Mouse (Mus musculus) adrenal gland, postnatal 10 days (tissue): ENCODE results near the gene Abhd17a. TPM values are rescaled to one million over a fixed set of nuclear protein-coding genes. Genes with fewer than 3 reads are reported as not detected.
A peak's percentile ranks its signal among the peaks of the same experiment; 100 is the strongest.
"Not testable (repeated sequence)": the region's sequence is repeated elsewhere in the genome, so short reads cannot be mapped to it uniquely, and the experiment has no call there.

ENCODE experiments used
- DNase-seq: peaks from one replicate; pipeline ENCODE4 v3.0.0; 2021; ENCODE audit warnings: mixed read lengths
- total RNA-seq, 2 experiments: library from RNA; stranded (reverse); gene quantifications; 2 replicates each; pipeline ENCODE4 v1.2.3; 2021

Abhd17a gene
- total RNA-seq, 2 experiments from 2014 or later: 108 to 113 TPM

GRCm38 (mm10) chr10:80609269-80609924 lies 19.3 kb upstream of the Abhd17a start:
- DNase-seq: no peak

GRCm38 (mm10) chr10:80608435-80608834 lies 18.3 kb upstream of the Abhd17a start:
- no peak for DNase-seq

DNA sequence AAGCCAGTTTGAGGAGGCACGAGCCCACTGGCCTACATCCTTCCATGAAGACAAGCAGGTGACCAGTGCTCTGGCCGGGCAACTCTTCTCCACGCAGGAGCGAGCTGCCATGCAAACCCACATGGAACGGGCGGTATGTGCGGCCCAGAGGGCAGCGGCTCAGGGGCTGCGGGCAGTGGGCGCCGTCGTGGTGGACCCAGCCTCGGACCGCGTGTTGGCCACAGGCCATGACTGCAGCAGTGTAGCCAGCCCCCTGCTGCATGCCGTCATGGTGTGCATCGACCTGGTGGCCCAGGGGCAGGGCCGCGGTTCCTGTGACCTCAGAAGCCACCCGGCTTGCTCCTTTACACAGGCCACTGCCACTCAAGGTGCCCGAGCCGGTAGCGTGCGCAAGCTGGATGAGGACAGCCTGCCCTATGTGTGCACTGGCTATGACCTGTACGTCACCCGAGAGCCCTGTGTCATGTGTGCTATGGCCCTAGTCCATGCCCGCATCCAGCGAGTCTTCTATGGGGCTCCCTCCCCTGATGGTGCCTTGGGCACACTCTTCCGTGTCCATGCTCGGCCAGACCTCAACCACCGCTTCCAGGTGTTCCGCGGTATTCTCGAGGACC lies 16.7 kb upstream of the Abhd17a start:
- DNase-seq: no peak

DNA sequence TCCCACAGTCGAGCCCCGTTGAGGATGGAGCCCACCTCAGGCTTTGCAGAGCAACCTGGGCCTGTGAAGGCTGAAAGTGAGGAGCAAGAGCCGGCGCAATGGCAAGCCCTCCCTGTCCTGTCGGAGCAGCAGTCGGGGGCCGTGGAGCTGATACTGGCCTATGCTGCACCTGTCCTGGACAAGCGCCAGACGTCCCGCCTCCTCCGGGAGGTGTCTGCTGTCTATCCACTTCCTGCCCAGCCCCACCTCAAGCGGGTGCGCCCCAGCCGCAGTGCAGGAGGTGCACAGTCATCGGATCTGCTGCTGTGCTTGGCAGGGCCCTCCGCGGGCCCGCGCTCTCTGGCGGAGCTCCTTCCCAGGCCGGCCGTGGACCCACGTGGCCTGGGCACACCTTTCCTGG lies 16.2 kb upstream of the Abhd17a start:
- DNase-seq: no peak

DNA sequence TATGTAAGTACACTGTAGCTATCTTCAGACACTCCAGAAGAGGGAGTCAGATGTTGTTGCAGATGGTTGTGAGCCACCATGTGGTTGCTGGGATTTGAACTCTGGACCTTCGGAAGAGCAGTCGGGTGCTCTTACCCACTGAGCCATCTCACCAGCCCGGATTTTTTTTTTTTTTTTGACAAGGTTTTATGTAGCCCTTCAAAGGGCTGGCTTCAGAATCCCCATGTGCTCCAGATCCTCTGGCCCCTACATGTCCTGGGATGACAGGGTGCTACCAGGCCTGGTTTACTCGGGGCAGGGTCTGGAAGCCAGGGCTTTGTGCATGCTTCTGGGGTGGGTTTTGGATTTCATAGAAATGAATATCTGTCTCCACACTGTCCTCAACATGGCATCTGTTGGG lies 15.6 kb upstream of the Abhd17a start, which contains the start of gene Gm49322:
TSS of gene Gm49322 (plus strand) at position 301 of the 400 bp plus-strand sequence.
- not testable (repeated sequence) for DNase-seq

DNA sequence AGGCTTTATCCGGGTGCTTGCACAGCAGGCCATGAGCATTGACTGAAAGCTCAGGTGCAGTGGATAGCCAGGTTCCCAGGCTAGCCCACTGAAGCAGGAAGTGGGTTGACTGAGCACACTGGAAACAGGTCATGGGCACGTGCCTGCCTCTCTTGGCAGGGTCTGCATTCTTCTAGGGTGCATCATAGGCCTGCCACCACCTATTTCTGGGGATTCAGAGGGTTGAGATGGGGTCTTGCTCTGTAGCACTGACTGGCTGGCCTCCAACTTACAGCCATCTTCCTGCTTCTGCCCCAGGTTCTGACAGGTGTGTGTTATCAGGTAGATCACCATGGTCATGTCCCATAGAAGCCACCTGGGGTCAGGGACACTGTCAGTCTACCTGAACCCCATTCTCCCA lies 14.8 kb upstream of the Abhd17a start:
- DNase-seq: no peak

GRCm38 (mm10) chr10:80604001-80604509 lies 13.9 kb upstream of the Abhd17a start:
- no peak for DNase-seq

- no peak for DNase-seq
These were observed 13.2 kb upstream of the Abhd17a start for GRCm38 (mm10) chr10:80603364-80603763.

DNA sequence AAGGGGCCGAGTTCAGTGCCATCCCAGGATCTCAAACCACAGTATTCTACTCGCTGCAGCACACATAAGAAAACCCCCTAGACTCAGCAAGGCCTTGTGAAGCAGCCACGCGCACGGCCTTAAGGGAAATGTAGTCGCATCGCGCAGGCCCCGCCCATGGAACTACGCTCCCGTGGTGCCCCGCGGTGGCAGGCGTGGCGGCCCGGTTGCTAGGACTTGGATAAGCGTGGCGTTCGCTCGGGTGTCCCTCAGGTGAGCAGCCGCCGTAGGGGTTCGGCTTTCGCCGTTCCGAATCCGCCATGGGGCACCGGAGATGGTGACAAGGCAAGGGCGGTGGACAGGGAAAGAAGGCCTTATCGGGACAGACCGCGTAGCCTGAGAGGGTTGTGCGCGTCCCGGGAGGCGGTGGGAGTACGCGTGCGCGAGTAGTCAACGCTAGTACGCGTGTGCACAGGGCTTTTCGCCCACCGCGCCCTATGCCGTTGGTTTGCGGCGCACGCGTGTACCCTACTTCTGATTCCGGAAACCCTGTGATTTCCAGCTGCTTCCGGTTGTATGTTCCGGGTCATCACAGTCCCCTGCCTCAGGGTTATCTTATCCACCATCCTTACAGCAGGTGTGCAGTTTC lies 12.7 kb upstream of the Abhd17a start, which contains the start of the genes Scamp4 and Adat3:
TSS of gene Scamp4 (plus strand) at position 175 of the 628 bp plus-strand sequence.
TSS of gene Adat3 (plus strand) at position 183 of the 628 bp plus-strand sequence.
- peak; percentile 96 for DNase-seq

DNA sequence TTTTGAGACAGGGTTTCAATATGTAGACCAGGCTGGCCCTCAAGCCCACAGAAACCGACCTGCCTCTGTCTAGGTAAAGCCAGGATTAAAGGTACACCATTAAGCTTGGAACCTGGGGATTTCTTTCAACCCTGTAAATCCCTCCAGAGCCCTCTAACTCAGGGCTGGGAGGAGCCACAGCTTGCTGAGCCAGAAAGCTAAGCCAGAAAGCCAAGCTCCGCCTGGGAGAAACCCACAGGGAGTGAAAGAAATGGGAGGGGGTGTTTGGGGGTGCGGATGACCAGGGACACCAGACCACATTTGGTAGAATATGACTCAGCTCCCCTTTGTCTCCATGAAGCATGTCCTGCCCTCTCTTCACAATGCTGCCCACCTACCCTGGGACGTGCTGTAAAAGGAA lies 6.2 kb upstream of the Abhd17a start:
- peak; percentile 52 for DNase-seq

- no peak for DNase-seq
These were observed 838 bp downstream of the Abhd17a start for GRCm38 (mm10) chr10:80589127-80589878.

- DNase-seq: no peak
These were observed 2.9 kb downstream of the Abhd17a start for GRCm38 (mm10) chr10:80587305-80587657.

DNA sequence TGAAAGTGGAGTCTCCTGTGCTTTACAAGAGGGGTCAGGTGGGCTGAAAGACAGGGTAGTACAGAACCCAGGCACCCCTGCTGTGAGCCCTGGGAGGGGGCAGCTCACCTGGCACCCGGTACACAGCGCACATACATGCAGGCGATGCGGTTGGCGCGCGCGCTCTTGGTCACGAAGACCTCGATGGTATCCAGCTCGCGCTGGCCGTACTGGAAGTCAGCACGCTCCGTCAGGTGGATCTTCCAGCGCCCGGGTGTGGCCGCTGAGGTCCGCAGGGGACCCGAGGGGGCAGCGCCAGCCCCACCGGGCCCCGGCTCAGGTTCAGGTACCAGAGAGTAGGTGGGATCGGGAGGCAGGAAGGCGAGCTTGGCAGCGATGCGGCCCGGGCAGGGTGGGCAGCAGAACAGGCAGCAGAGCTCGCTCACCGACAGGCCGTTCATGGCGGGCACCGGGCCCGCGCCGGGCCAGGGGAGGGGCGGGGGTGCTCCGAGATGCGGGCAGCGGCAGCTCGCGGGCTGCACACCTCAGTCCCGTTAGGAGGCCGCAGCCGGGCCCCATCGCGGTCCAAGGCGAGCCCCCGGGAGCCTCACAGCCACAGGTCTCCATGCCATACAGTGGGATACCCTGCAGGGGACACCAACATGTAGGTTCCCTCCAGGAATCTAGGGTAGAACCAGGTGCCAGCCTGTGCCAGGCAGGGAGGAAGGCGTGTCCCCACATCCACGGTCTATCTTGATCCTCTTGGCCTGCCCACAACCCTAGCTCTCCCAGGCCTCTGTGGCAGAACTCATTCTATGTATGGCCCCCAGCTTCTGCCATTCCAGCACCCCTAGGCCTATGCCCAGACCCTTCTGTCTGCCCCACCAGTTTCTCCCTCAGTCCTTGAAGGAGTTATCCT lies 3.5 kb downstream of the Abhd17a start:
- no peak for DNase-seq

DNA sequence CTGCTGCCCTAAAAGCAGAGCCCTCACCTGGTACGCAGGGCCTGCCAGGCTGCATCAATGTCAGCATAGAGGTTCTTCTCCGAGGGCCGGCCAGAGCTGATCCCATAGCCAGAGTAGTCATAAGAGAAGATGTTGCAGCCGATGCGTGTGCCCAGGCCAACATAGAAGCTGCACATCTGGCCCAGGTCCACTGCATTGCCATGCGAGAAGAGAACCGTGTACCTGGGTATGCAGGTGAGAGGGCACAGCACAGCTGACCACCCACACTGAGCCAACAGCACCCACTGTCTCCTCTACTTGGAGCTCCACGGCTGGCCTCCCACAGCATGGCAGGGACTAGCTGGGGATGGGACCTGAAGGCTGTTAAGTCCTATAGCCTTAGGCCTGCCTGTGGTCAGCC lies 4.6 kb downstream of the Abhd17a start:
- DNase-seq: no peak

- DNase-seq: no peak
These were observed 5.2 kb downstream of the Abhd17a start for GRCm38 (mm10) chr10:80584642-80585552.

GRCm38 (mm10) chr10:80584045-80584488 lies 6.1 kb downstream of the Abhd17a start:
- DNase-seq: peak; percentile 53

- no peak for DNase-seq
These were observed 7.1 kb downstream of the Abhd17a start for GRCm38 (mm10) chr10:80583047-80583446.

GRCm38 (mm10) chr10:80578911-80579310 lies 11.2 kb downstream of the Abhd17a start:
- DNase-seq: peak; percentile 69

DNA sequence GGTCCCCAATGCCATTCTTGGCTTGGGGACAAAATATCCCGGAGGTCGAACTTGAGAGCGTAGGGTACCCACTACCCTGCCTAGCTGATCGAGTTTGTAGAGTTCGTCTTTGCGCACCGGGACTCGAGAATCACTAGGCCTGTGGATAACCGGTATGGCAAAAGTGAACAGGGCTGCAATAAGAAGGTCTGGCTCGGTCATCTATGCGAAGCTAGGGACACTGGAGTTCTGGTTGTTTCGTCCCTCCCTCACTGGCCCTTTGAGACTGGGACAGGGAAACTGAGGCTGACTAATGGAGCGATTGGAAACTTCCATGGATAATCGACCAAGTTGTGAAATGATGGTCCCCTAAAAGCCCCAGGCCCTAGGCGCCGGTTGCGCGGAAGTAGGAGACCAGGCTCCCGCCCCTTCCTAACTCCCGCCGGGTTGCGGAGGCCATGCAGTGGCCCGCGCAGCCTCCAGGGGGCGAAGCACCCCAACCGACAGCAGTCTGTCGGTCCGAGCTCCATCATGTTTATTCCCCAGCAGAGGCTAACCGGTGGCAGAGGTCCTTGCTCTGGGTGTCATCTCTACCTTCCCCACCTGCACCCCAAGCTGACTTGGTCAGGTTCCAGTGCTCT lies 11.9 kb downstream of the Abhd17a start:
- DNase-seq: peak; percentile 91
